Mouse (Mus musculus): ENCODE results near the gene M6pr. TPM values are rescaled to one million over a fixed set of nuclear protein-coding genes. Genes with fewer than 3 reads are reported as not detected.

The M6pr gene
- polyA plus RNA-seq, 1 experiment from 2014 or later, result 81.7 TPM

DNA sequence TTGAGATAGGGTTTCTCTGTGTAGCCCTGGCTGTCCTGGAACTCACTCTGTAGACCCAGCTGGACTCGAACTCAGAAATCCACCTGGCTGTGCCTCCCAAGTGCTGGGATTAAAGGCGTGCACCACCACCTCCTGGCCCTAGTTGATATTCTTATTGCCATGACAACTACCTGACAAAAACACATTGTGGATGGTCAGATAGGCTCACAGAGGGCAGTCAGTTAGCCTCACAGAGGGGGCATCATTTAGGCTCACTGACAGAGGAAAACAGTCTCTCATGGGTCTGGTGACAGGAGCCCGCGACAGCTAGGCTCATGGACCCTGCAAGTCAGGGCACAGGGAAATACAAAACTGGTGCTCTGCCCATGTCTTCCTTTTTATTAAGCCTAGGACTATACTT, 24.2 kb upstream of the M6pr start:
- no peak for ATAC-seq (replicated peaks; ENCODE audit: extremely low read depth, insufficient read depth, low FRiP score)
- 88% methylated on average over 4 of the region's 4 CpGs for WGBS

GRCm38 (mm10) chr6:122284823-122285222, 23.7 kb upstream of the M6pr start:
- no peak overlapping the region for H3K9ac ChIP-seq (ENCODE audit: low read length)
- no peaks in the 10 kb centered on the region for H3K36me3 ChIP-seq (ENCODE audit: control insufficient read depth, insufficient read depth)
- H3K27me3 ChIP-seq (ENCODE audit: control insufficient read depth, insufficient read depth, low read length), result no peaks in the 10 kb centered on the region
- H3K4me1 ChIP-seq (ENCODE audit: control insufficient read depth, insufficient read depth, low read length), result no peaks in the 10 kb centered on the region
- 45% methylated on average over 1 of the region's 1 CpGs for WGBS
- no peak overlapping the region for H3K4me3 ChIP-seq (ENCODE audit: low read length)
- no peak overlapping the region for H3K4me2 ChIP-seq (ENCODE audit: low read depth, low read length)
- no peak for ATAC-seq (replicated peaks; ENCODE audit: extremely low read depth, insufficient read depth, low FRiP score)
- no peaks in the 10 kb centered on the region for H3K9me3 ChIP-seq (replicated peaks; ENCODE audit: control insufficient read depth, low read length)
- no peak overlapping the region for H3K27ac ChIP-seq (ENCODE audit: low read length)

More for the DNA sequence above, 24.2 kb upstream of the M6pr start:
- H3K9ac ChIP-seq (ENCODE audit: low read length), result no peak overlapping the region
- no peak overlapping the region for H3K4me3 ChIP-seq (ENCODE audit: low read length)
- H3K36me3 ChIP-seq (ENCODE audit: control insufficient read depth, insufficient read depth), result no peaks in the 10 kb centered on the region
- no peaks in the 10 kb centered on the region for H3K27me3 ChIP-seq (ENCODE audit: control insufficient read depth, insufficient read depth, low read length)
- no peak overlapping the region for H3K27ac ChIP-seq (ENCODE audit: low read length)
- no peak overlapping the region for H3K4me2 ChIP-seq (ENCODE audit: low read depth, low read length)
- H3K4me1 ChIP-seq (ENCODE audit: control insufficient read depth, insufficient read depth, low read length), result no peaks in the 10 kb centered on the region
- H3K9me3 ChIP-seq (replicated peaks; ENCODE audit: control insufficient read depth, low read length), result no peaks in the 10 kb centered on the region

DNA sequence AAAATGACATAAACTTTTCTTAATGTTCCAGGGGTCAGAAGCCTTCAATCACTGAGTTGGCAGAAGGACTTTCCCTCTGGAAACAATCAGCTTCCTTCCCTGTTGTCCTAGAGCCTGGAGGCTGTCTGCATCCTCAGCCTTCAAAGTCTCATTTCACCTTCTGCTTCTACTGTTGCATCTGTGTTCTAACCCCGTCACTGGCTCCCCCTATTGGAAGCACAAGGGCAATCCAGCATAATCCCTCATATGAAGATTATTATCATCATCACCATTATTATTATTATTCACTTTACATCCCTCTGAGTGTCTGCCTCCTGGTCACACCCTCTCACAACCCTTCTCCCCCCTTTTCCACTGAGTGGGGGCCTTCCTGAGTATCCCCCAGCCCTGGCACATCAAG, 20.3 kb upstream of the M6pr start:
- no peaks in the 10 kb centered on the region for H3K27me3 ChIP-seq (ENCODE audit: control insufficient read depth, insufficient read depth, low read length)
- no peak for ATAC-seq (replicated peaks; ENCODE audit: extremely low read depth, insufficient read depth, low FRiP score)

DNA sequence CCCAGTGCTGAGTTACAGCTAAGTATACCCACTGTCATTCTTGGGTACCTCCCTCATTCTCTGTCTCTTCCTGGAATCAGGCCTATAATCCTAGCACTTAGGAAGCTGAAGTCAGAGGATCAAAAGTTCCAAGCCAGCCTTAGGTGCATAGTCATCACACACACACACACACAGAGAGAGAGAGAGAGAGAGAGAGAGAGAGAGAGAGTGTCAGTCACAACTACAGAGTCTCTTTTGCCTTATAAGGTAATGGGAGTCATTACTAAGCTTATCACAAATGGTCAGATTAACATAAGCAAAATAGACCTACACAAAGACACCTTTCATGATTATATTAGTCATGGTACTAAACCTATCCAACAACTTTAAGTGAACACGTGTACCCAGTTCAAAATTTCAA, 19.2 kb upstream of the M6pr start:
- H3K4me1 ChIP-seq (ENCODE audit: control insufficient read depth, insufficient read depth, low read length), result no peaks in the 10 kb centered on the region
- H3K36me3 ChIP-seq (ENCODE audit: control insufficient read depth, insufficient read depth), result no peaks in the 10 kb centered on the region
- no peak overlapping the region for H3K4me3 ChIP-seq (ENCODE audit: low read length)
- no peak overlapping the region for H3K9ac ChIP-seq (ENCODE audit: low read length)
- 66% methylated on average over 1 of the region's 1 CpGs for WGBS
- H3K27me3 ChIP-seq (ENCODE audit: control insufficient read depth, insufficient read depth, low read length), result no peaks in the 10 kb centered on the region
- no peak overlapping the region for H3K27ac ChIP-seq (ENCODE audit: low read length)
- H3K9me3 ChIP-seq (replicated peaks; ENCODE audit: control insufficient read depth, low read length), result no peaks in the 10 kb centered on the region
- no peak overlapping the region for H3K4me2 ChIP-seq (ENCODE audit: low read depth, low read length)
- no peak for ATAC-seq (replicated peaks; ENCODE audit: extremely low read depth, insufficient read depth, low FRiP score)

More for the DNA sequence above, 20.3 kb upstream of the M6pr start:
- no peak overlapping the region for H3K4me2 ChIP-seq (ENCODE audit: low read depth, low read length)
- no peak overlapping the region for H3K9ac ChIP-seq (ENCODE audit: low read length)
- H3K4me3 ChIP-seq (ENCODE audit: low read length), result no peak overlapping the region
- no peak overlapping the region for H3K27ac ChIP-seq (ENCODE audit: low read length)
- WGBS, result 63% methylated on average over 1 of the region's 1 CpGs
- no peaks in the 10 kb centered on the region for H3K4me1 ChIP-seq (ENCODE audit: control insufficient read depth, insufficient read depth, low read length)
- no peaks in the 10 kb centered on the region for H3K9me3 ChIP-seq (replicated peaks; ENCODE audit: control insufficient read depth, low read length)
- no peaks in the 10 kb centered on the region for H3K36me3 ChIP-seq (ENCODE audit: control insufficient read depth, insufficient read depth)

- Histone ChIP-seq H3K27me3 (ENCODE audit: control insufficient read depth, insufficient read depth, low read length) (no peaks in the 10 kb centered on the region), H3K4me1 (ENCODE audit: control insufficient read depth, insufficient read depth, low read length) (no peaks in the 10 kb centered on the region), H3K9ac (ENCODE audit: low read length) (no peak overlapping the region), H3K9me3 (replicated peaks; ENCODE audit: control insufficient read depth, low read length) (no peaks in the 10 kb centered on the region), H3K4me2 (ENCODE audit: low read depth, low read length) (no peak overlapping the region), H3K27ac (ENCODE audit: low read length) (no peak overlapping the region), H3K36me3 (ENCODE audit: control insufficient read depth, insufficient read depth) (no peaks in the 10 kb centered on the region), H3K4me3 (ENCODE audit: low read length) (no peak overlapping the region)
- WGBS, result 44% methylated on average over 3 of the region's 3 CpGs
- no peak for ATAC-seq (replicated peaks; ENCODE audit: extremely low read depth, insufficient read depth, low FRiP score)
These were observed 18.3 kb upstream of the M6pr start for GRCm38 (mm10) chr6:122290253-122290652.

DNA sequence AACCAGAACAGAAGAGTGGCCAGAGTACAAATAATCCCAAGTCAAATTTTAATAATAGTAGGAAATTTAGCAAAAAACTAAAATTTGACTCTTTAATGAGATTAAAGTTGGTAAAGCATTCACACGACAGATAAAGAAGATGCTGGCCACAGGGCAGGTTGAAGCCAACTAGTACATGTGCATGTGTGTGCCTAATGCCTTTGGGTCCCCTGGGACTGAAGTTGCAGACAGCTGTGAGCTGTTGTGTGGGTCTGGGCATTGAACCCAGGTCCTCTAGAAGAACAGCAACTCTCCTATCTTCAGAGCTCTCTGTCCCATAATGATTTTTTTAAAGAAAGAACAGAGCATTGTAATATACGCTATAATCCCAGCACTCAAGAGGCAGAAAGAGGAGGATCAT, 17.3 kb upstream of the M6pr start:
- Histone ChIP-seq H3K9ac (ENCODE audit: low read length) (no peak overlapping the region), H3K4me2 (ENCODE audit: low read depth, low read length) (no peak overlapping the region), H3K36me3 (ENCODE audit: control insufficient read depth, insufficient read depth) (no peaks in the 10 kb centered on the region), H3K27ac (ENCODE audit: low read length) (no peak overlapping the region), H3K9me3 (replicated peaks; ENCODE audit: control insufficient read depth, low read length) (no peaks in the 10 kb centered on the region), H3K4me1 (ENCODE audit: control insufficient read depth, insufficient read depth, low read length) (no peaks in the 10 kb centered on the region), H3K4me3 (ENCODE audit: low read length) (no peak overlapping the region), H3K27me3 (ENCODE audit: control insufficient read depth, insufficient read depth, low read length) (no peaks in the 10 kb centered on the region)
- ATAC-seq (replicated peaks; ENCODE audit: extremely low read depth, insufficient read depth, low FRiP score), result no peak
- WGBS, result 77% methylated on average over 2 of the region's 2 CpGs

- no peak overlapping the region for H3K27ac ChIP-seq (ENCODE audit: low read length)
- peaks cover under 1% of the 10 kb centered on the region; the same call in 1 of the 2 replicates for H3K4me1 ChIP-seq (ENCODE audit: control insufficient read depth, insufficient read depth, low read length)
- no peak overlapping the region for H3K4me3 ChIP-seq (ENCODE audit: low read length)
- 74% methylated on average over 3 of the region's 3 CpGs for WGBS
- H3K27me3 ChIP-seq (ENCODE audit: control insufficient read depth, insufficient read depth, low read length), result no peaks in the 10 kb centered on the region
- ATAC-seq (replicated peaks; ENCODE audit: extremely low read depth, insufficient read depth, low FRiP score), result no peak
- H3K36me3 ChIP-seq (ENCODE audit: control insufficient read depth, insufficient read depth), result no peaks in the 10 kb centered on the region
- H3K4me2 ChIP-seq (ENCODE audit: low read depth, low read length), result no peak overlapping the region
- H3K9me3 ChIP-seq (replicated peaks; ENCODE audit: control insufficient read depth, low read length), result no peaks in the 10 kb centered on the region
- no peak overlapping the region for H3K9ac ChIP-seq (ENCODE audit: low read length)
These were observed 16.8 kb upstream of the M6pr start for GRCm38 (mm10) chr6:122291735-122292134.

- Histone ChIP-seq H3K36me3 (ENCODE audit: control insufficient read depth, insufficient read depth) (no peaks in the 10 kb centered on the region), H3K9me3 (replicated peaks; ENCODE audit: control insufficient read depth, low read length) (no peaks in the 10 kb centered on the region), H3K9ac (ENCODE audit: low read length) (no peak overlapping the region), H3K4me3 (ENCODE audit: low read length) (no peak overlapping the region), H3K27ac (ENCODE audit: low read length) (no peak overlapping the region), H3K27me3 (ENCODE audit: control insufficient read depth, insufficient read depth, low read length) (no peaks in the 10 kb centered on the region), H3K4me2 (ENCODE audit: low read depth, low read length) (no peak overlapping the region), H3K4me1 (ENCODE audit: control insufficient read depth, insufficient read depth, low read length) (peaks cover 4% of the 10 kb centered on the region; the same call in 1 of the 2 replicates)
- no peak for ATAC-seq (replicated peaks; ENCODE audit: extremely low read depth, insufficient read depth, low FRiP score)
- 42% methylated on average over 2 of the region's 2 CpGs for WGBS
These were observed 16.3 kb upstream of the M6pr start for GRCm38 (mm10) chr6:122292184-122292583.

DNA sequence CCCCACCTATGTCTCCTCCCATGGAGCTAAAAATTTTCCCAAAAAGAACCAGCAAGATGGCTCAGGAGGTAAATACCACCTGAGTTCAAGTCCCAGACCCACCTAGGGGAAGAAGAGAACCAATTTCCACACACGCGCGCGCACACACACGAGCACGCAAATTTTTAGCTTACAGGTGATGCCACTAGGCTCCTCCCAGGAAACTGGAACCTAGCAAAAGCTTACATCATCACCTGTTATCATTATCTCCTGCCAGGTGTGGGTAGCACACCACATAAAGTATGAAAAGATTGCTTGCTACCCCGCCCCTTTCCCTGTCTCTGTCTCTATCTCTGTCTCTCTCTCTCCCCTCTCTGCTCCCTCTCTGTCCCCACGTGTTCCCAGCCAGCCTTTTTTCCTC, 15.4 kb upstream of the M6pr start:
- no peak overlapping the region for H3K4me2 ChIP-seq (ENCODE audit: low read depth, low read length)
- no peaks in the 10 kb centered on the region for H3K9me3 ChIP-seq (replicated peaks; ENCODE audit: control insufficient read depth, low read length)
- no peaks in the 10 kb centered on the region for H3K36me3 ChIP-seq (ENCODE audit: control insufficient read depth, insufficient read depth)
- no peak overlapping the region for H3K4me3 ChIP-seq (ENCODE audit: low read length)
- no peak overlapping the region for H3K9ac ChIP-seq (ENCODE audit: low read length)
- 82% methylated on average over 8 of the region's 8 CpGs for WGBS
- peaks cover 4% of the 10 kb centered on the region; the same call in 1 of the 2 replicates for H3K4me1 ChIP-seq (ENCODE audit: control insufficient read depth, insufficient read depth, low read length)
- no peak overlapping the region for H3K27ac ChIP-seq (ENCODE audit: low read length)
- H3K27me3 ChIP-seq (ENCODE audit: control insufficient read depth, insufficient read depth, low read length), result no peaks in the 10 kb centered on the region
- ATAC-seq (replicated peaks; ENCODE audit: extremely low read depth, insufficient read depth, low FRiP score), result no peak

- H3K36me3 ChIP-seq (ENCODE audit: control insufficient read depth, insufficient read depth), result no peaks in the 10 kb centered on the region
- H3K4me3 ChIP-seq (ENCODE audit: low read length), result no peak overlapping the region
- no peaks in the 10 kb centered on the region for H3K9me3 ChIP-seq (replicated peaks; ENCODE audit: control insufficient read depth, low read length)
- WGBS, result 77% methylated on average over 9 of the region's 9 CpGs
- H3K9ac ChIP-seq (ENCODE audit: low read length), result no peak overlapping the region
- no peak overlapping the region for H3K4me2 ChIP-seq (ENCODE audit: low read depth, low read length)
- H3K27ac ChIP-seq (ENCODE audit: low read length), result no peak overlapping the region
- ATAC-seq (replicated peaks; ENCODE audit: extremely low read depth, insufficient read depth, low FRiP score), result no peak
- H3K4me1 ChIP-seq (ENCODE audit: control insufficient read depth, insufficient read depth, low read length), result peaks cover 4% of the 10 kb centered on the region; the same call in 1 of the 2 replicates
- H3K27me3 ChIP-seq (ENCODE audit: control insufficient read depth, insufficient read depth, low read length), result no peaks in the 10 kb centered on the region
These were observed 14.7 kb upstream of the M6pr start for GRCm38 (mm10) chr6:122293796-122294195.
